Mouse (Mus musculus) cerebellum, adult 2 months (tissue): ENCODE results near the gene Rpap1.

Experiments
- CTCF ChIP-seq: fragments of 200-500 bp; IDR thresholded peaks from 2 replicates; pipeline ENCODE4 v1.5.1; 2011; ENCODE audit warnings: low read depth, mild to moderate bottlenecking, control low read depth, low read length, moderate library complexity, borderline replicate concordance; ENCODE audit not compliant: insufficient read depth
- POLR2A ChIP-seq: fragments of 200-500 bp; IDR thresholded peaks from 2 replicates; pipeline ENCODE4 v1.6.1; 2011; ENCODE audit warnings: low read length, control low read depth, borderline replicate concordance; ENCODE audit not compliant: insufficient read depth

- TF ChIP-seq CTCF = no peak
- TF ChIP-seq POLR2A = no peak
Measured at GRCm38 (mm10) chr2:119804776-119805175, 17.4 kb upstream of the Rpap1 start.
